Mouse (Mus musculus): Measurements from ENCODE around the gene Cnot1.
"Not testable (repeated sequence)": the region's sequence is repeated elsewhere in the genome, so short reads cannot be mapped to it uniquely, and the experiment has no call there.

Gene Cnot1

DNA sequence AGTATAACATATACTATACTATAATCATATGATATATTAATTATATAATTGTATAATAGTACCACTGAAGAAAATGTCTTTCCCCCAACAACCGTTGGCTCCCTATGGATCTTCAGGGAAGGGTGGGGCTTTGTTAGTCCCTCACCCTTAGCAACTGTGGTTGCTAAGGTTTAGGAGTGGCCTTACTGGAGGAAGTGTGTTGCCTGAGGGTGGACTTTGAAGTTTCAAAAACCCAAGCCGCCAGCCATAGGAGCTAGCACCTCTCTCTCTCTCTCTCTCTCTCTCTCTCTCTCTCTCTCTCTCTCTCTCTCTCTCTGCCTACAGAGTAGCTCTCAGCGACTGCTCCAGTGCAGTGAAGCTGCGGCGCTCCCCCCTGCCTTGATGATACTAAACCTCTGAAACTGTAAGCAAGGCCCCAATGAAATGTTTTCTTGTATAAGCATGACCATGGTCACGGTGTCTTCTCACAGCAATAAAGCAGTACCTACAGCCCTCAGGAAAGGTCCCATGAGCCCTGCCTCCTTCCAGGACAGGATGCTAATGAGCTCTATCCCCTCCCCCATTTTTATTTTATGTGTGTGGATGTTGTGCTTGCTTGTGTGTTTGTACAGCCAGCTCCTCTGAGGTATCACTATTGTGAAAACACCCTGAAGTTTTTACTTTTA, 8.9 kb upstream of the Cnot1 start:
- no peak for DNase-seq (ENCODE audit: low read depth)

DNA sequence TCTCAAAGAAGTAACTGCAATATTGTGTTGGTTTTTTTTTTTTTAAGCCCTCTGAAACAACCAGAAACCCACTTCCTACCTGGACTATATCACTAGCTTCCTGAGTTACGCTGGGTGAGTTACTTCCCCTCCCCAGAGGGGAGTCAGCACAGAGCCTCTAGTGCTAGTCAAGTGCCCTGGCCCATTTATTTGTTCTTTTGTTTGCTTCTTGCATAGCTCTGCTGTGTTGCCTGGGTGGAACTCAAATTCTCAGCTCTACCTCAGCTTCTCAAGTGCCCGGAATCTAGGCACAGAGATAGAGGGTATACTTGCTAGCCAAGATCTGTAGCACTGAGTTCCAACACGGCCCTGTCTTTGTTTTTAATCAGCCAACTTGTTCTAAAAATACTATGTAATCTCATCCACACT, 2.9 kb upstream of the Cnot1 start:
- DNase-seq (ENCODE audit: low read depth) = peak; percentile 42

DNA sequence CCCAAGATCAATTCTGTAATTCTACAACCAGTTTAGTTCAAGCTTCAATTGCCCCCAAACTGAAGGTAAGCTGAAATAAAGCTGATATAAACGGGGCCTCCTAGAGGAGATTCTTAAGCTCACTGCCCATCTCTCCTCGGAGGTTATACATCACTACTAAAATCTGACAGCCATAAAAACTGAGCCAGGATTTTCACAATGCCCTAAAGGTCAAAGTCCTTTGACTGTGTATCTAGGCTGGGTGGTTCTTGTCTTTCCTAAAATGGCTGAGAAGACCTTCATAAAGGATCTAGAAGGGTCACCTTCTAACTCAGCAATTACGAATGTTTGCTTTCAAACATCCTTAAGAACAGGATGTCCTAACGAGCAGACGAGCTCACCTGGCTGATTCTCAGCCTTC, 1.9 kb upstream of the Cnot1 start:
- DNase-seq (ENCODE audit: low read depth) = no peak

DNA sequence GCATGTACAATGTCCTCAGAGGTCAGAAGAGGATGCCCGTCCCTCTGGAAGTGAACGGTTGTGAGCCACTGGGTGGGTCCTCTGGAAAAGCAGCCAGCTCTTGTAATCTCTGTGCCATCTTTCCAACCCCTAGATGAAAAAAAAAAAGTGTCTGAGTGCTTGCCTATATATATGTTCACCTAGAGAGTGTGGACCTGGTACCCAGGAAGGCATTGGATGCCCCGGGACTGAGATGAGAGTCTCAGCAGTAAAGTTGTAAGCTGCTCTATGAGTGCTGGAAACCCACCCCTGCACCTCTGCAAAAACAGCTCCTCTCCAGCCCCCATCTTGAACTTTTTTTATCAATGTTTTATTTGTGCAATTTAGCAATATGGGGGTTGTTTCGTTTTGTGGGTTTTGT, 1.4 kb upstream of the Cnot1 start:
- DNase-seq (ENCODE audit: low read depth) = no peak

DNA sequence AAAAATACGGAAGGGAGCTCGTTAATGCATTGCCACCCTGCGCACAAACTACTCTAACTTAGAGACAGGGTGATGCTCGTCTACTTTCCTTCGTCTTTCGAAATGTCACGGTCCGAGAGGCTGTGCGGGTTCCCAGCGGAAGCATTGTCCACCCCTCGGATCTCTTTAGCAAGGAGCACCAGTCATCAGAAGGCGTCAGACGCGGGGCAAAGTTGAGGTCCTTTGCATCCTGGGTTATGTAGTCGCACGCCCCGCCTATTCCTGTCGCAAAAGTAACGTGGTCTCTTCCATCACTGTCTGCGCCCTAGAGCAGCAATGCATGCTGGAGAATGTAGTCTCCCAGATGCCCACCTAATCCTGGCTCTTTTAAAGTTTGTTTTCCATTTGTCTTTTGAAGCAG, 597 bp upstream of the Cnot1 start:
- peak; percentile 98 for DNase-seq (ENCODE audit: low read depth)

DNA sequence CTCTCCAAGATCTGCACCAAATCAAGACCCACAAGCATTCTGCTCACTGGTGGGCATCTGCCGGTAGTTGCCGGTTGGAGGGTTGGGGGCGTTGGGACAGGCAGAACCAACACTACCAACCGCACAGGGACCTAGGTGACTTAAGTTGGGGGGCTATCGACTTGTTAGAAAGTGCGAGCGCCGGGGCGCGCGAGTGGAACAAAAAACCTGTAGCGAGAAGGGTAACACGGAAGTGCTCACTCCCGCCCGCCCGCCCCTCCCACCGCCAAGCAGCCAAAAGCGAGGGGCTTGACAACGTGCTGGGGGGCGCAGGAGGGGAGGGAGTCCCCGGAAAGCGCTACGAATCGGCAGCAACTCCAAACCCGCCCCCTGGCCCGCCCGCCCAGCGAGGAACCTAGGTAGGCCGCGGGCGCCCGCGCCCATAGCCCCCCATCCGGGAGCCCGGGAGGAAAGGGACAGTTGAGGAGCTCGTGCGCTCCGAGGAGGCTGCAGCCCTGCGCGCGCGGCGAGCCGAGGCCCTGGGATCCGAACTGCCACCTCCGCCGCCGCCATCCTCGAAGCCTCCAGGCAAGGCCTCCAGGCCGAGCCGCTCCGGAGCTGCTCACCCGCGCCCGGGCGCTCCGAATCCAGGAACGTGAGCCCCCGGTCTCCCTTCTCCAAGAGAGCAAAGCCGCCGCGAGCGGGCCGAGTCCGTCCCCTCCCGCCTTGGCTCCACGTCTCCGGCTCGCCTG, 638 bp downstream of the Cnot1 start:
- DNase-seq (ENCODE audit: low read depth) = peak; percentile 37

DNA sequence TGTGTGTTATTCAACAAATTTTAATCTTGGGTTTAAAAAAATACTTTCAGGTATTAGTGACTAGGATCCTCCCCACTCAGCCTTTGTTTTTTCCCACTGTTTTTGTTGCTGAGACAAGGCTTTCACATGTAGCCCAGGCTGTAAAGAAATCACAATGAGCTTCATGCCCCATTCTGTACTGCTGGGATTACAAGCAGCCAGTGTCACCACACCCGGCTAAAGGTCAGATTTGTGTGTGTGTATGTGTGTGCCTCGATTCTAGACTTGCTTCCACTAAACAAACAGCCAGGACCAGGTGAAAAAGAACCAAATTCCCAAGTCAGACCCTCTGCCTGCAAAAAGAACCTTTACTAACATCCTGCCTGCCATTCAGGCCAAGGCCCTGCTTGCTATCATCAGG, 1.8 kb downstream of the Cnot1 start:
- DNase-seq (ENCODE audit: low read depth) = no peak

DNA sequence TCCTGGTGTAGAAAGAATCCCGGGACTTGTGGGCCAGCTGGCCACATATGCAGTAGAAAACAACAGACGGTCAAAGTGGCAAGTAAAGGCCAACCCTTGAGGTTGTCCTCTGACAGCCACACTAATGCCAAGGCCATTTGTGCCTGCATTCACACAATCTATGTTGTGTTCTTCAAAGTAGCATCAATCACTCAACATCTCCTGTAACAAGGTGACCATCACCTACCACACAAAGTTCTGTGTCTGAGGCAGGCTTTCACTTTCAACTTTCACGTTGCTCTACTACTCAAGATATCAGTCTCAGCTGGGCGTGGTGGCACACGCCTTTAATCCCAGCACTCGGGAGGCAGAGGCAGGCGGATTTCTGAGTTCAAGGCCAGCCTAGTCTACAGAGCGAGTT, 5.0 kb downstream of the Cnot1 start:
- no peak for DNase-seq (ENCODE audit: low read depth)

DNA sequence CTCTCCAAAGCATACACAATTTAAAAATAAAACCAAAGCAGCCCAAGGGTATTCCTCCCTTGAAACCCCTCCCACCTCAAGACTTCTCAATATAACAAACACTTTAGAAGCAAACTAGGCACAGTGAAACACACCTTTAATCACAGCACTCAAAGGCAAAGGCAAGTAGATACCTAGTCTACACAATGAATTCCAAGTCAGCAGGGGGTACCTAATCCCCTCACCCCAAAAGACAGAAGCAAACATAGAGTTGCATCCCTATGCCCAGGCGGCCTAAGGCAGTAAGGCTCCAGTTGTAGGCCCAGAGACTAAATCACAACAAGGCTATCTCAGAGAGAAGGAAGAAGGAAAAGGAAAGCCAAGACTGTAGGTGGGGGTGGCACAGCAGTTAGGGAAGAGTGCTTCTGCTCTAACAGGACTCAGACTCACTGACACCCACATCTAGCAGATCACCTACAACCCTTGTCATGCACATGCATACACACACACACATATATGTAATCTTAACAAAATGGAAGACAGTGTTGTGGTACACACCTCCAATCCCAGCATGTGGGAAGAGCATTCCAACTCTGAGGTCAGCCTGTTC, 5.7 kb downstream of the Cnot1 start:
- DNase-seq (ENCODE audit: low read depth) = no peak

DNA sequence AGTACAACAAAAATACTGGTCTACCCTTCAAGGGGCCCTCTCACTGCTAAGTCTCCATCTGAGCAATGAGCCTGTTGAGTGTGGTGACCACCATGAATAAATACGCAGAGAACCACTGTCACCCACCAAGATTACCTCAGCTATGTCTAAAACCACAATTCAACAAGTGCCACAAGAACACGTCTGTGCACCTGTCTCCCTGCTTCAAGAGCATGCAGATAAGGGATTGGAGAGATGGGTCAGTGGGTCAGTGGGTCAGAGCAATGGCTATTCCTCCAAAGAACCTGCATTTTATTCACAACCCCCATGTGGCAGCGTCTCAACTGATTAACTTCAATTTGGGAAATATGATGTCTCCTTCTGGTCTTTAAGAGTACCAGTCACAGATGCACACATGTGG, 6.9 kb downstream of the Cnot1 start:
- no peak for DNase-seq (ENCODE audit: low read depth)

DNA sequence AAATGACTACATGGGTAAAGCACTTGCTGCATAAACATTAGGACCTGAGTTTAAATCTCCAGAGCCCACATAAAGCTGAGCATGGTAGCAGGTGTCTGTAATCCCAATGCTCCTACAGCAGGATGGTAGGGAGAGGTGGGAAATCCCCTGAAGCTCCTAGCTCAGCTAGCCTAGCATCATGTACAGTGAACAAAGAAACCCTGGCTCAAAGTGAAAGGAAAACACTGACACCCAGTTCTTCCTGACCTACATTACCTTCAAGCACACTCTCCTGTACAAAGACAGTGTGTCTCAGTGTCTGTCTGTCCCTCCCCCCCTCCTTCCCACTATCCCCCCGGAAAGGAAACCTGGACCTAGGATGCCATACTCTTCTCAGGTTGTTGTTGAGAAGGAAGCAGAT, 7.4 kb downstream of the Cnot1 start:
- no peak for DNase-seq (ENCODE audit: low read depth)

DNA sequence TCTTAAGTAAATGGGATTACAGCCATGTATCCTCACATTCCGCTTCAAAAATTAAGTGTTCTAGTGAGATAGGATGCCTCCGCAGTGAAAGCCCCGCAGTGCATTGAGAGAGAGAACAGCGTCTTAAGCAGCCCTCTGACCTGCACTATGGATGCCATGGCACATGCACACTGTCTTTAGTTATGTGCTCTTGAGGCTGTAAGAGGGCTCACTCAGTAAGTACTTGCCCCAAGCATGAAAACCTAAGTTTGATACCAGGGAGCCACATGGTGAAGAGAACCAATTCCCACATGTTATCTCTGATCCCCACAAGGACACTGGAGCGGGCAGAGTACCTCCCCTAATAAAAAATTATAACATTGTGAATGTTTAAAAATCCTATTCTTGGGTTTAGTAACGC, 8.1 kb downstream of the Cnot1 start:
- DNase-seq (ENCODE audit: low read depth) = no peak

DNA sequence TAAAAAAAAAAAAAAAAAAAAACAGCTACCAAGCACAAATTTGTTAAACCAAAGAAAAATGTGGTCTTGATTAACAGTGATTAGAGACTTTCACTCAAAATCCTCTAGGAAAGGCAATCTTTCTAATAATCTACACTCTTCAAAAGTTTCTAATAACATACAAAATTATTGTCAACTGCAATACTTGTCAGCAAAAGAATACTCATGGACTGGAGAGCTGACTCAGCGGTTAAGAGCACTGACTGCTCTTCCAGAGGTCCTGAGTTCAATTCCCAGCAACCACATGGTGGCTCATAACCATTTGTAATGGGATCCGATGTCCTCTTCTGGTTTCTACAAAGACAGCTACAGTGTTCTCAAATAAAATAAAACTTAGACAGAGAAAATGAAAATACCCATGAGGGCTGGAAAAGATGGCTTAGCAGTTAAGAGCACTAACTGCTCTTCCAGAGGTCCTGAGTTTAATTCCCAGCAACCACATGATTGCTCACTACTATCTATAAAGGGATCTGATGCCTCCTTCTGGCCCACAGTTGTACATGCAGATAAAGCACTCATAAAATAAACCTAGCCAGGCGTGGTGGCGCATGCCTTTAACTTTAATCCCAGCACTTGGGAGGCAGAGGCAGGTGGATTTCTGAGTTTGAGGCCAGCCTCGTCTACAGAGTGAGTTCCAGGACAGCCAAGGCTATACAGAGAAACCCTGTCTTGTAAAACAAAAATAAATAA, 11.8 kb downstream of the Cnot1 start:
- DNase-seq (ENCODE audit: low read depth) = not testable (repeated sequence)

DNA sequence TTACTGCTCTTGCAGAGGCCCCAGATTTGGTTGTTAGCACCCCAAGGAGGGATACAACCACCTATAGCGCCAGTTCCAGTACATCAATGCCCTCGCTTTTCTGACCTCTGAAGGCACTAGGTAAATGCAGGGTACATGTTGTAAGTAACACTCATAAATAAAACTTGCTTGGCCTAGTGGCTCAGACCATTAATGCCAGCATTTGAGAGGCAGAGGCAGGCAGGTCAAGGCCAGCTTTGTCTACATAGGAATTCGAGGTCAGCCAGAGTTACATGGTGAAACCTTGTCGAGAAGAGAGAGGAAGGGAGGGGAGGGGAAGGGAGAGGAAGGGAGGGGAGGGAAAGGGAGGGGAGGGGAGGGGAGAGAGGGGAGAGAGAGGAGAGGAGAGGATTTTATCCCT, 21.7 kb downstream of the Cnot1 start:
- DNase-seq (ENCODE audit: low read depth) = peak; percentile 31

DNA sequence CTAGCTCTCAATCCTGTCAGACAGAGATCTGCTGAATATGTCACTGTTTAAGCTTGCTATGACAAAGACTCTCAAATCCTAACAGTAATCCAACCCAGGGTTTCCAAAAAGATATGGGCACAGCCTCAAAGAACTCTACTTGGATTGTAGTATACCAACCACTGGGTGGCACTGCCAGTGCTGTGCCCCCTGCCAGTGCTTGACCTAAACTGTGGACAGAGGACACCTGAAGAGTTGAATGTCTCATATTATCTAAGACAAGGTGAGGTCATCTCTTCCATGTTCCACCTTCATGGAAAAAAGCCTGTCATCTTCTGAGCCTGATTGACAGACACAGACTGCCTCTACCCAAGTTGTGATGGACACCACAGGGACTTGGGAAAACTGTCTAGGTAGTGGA, 24.6 kb downstream of the Cnot1 start:
- DNase-seq (ENCODE audit: low read depth) = no peak

DNA sequence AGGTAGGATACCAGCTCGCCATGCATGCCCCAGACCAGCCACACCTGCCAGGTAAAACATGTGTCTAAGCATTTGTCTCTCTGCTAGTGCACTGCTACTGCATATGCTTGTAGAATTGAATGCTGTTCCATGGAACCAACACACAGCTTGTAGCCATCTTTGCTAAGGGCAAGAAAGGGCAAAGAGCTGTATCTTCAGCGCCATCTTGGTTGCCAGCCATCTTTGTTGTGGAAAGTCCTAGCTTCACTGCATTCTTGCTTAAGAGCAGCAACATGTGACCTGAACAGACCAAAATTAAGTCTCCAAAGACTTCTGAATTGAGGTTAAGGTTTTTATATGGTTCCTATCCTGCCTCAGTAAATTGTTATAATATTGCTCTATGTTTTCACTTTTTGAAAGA, 25.5 kb downstream of the Cnot1 start:
- DNase-seq (ENCODE audit: low read depth) = no peak

DNA sequence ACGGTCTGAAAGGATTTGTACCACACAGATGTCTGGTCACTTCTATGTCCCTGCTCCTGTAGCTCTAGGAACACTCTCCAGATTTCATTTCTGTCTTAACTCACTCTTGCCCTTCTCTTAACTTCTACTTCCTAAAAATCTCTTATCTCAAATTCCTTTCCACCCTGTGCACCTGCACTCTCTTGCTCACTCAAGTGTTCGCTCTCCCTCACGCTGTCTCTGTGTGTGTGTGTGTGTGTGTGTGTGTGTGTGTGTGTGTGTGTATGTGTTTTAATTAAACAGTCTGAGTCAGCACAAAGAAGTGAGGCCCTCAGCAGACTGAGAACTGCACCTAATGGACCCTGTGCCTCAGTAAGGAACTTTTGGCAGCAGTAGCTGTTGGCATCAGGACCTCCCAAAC, 26.2 kb downstream of the Cnot1 start:
- DNase-seq (ENCODE audit: low read depth) = no peak

DNA sequence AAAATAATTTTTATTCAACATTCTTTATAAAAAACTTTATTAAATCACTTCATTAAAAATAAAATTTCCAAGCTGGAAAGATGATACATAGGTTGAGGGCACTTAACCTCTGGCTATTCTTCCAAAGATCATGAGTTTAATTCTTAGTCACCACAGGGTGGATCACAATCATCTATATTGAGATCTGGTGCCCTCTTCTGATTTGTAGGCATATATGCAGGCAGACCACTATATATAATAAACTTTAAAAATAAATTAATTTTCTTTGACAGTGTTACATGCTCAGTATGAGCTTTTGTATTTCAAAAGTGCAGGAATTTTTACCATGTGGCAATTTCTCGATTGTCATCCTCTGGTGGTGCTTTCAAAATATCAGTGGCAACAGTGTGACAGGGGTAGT, 43.1 kb downstream of the Cnot1 start:
- no peak for DNase-seq (ENCODE audit: low read depth)

DNA sequence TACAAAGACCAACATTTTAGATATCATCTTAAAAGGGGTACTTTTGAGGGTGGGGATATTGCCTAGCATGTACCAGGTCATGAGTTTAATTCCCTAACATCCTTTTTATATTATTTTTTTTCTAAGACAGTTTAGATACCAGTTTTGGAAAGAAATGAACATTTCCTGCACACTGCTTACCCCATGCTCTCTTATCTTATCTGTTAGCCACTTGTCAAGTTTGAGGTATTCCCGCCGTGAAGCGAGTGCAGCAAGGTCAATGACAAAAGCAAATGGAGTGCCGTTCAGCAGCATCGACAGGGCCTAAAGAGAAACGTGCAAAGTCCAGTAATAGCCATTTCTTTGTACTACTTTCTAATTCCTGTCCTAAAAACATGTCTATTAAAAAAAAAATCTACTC, 46.9 kb downstream of the Cnot1 start:
- no peak for DNase-seq (ENCODE audit: low read depth)

DNA sequence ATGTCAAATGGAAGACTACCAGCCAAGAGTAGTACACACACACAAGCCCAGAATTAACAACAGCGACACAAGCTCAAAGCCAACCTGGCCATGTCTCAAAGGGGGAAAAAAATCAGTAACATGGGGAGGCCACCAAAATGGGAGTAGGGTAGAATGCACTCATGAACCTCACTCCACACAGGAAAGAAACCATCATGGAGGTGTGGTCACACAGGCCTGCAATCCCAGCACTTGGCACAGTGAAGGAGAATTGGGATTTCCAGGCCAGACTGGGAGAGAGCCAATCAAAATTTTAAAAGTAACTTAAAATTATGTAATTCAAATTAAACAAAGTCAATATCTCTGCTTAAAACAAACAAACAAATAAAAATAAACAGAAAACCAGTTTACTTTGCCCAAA, 55.3 kb downstream of the Cnot1 start:
- no peak for DNase-seq (ENCODE audit: low read depth)

DNA sequence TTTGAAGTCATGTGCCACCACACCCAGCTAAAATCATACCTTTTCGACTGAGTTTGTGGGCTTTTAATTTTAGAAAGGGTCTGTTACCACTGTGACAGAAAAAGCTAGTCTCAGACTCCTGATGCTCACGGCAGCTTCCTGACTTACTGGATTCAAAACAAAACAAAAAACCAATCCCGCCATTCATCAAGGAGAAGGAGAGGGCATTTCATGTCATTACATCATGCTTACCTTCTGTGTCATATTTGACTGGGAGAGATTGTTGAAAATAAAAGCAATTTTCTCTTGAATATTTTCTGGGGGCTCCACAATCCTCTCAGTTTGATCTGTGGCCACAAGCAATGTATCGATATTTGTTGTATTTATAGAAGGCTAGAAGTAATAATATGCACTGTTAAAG, 59.2 kb downstream of the Cnot1 start:
- no peak for DNase-seq (ENCODE audit: low read depth)

DNA sequence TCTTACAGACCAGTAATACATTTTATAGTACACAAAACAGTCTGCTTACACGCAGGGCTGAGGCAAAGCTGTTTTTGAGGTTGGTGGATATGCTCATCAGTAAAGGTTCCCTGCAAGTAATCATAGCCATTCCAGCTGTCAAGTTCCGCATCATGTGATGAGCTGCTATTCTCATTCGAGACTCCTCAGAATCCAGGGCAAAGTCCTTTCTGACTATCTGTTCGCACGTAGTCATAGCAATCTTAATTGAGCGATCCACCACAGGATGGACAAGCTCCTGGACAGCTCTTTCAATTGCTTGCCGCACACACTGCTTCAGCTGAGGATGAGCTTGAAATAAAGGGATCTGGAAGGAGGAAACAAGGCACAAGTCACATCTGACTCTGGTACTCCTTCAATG, 65.5 kb downstream of the Cnot1 start:
- no peak for DNase-seq (ENCODE audit: low read depth)

DNA sequence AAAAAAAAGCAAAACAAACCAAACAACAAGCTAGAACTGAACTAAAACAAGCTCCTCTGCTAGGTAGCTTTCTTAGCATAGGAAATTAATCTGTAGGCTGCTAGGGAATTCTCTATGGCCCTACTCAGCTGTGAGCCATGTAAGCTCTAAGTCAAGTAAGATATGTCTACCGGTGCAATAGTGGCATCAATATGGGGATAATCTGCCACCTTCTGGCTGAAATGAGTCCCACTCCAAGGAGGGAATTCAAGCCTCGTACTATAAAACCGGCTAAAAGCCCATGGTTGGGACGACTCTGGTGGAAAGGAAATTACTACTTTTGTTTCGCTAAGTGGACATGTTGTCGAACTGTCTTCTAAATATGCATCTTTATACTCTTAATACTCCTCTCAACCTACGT, 68.7 kb downstream of the Cnot1 start:
- DNase-seq (ENCODE audit: low read depth) = peak; percentile 26
